Mouse (Mus musculus) 416B (cell line): ENCODE measurements around the gene 4932429P05Rik.

Experiments
- DNase-seq: peaks from one replicate; pipeline ENCODE4 v3.0.0; 2011; ENCODE audit warnings: low read depth

The 4932429P05Rik gene

GRCm38 (mm10) chrX:89751968-89752367, at the start of gene 4932429P05Rik:
Gene 4932429P05Rik (plus strand): TSS chrX:89752268.
- DNase-seq, result no peak
